Mouse (Mus musculus) kidney, adult 2 months (tissue): ENCODE results near the gene Cnr2. TPM values are rescaled to one million over a fixed set of nuclear protein-coding genes. Genes with fewer than 3 reads are reported as not detected.

Experiments
- DNase-seq: peaks from one replicate; pipeline ENCODE4 v3.0.0; 2021
- H3K27ac ChIP-seq: fragments of 200-500 bp; 2 replicates; pipeline ENCODE4 v1.5.1; 2012; ENCODE audit warnings: low read depth, low read length, control low read depth, inconsistent platforms; ENCODE audit not compliant: insufficient read depth
- H3K27me3 ChIP-seq: fragments of 200-500 bp; replicated peaks from 2 replicates; pipeline ENCODE4 v1.6.1; 2012; ENCODE audit warnings: mild to moderate bottlenecking, moderate library complexity, low read length, inconsistent platforms; ENCODE audit not compliant: control insufficient read depth, insufficient read depth
- H3K36me3 ChIP-seq: fragments of 200-500 bp; 2 replicates; pipeline ENCODE4 v1.6.1; 2012; ENCODE audit warnings: mild to moderate bottlenecking, moderate library complexity, low read length, inconsistent platforms; ENCODE audit not compliant: control insufficient read depth, insufficient read depth
- H3K4me1 ChIP-seq: fragments of 200-500 bp; 2 replicates; pipeline ENCODE4 v1.6.1; 2011; ENCODE audit warnings: low read length; ENCODE audit not compliant: control insufficient read depth, insufficient read depth
- H3K4me3 ChIP-seq: fragments of 200-500 bp; 2 replicates; pipeline ENCODE4 v1.5.1; 2011; ENCODE audit warnings: mild to moderate bottlenecking, low read depth, low read length, control low read depth; ENCODE audit not compliant: insufficient read depth
- CTCF ChIP-seq: fragments of 200-500 bp; conservative IDR thresholded peaks from 2 replicates; pipeline ENCODE4 v1.5.1; 2011; ENCODE audit warnings: low read depth, mild to moderate bottlenecking, control low read depth, low read length, moderate library complexity, mixed read lengths; ENCODE audit not compliant: insufficient read depth, insufficient read length
- POLR2A ChIP-seq: fragments of 200-500 bp; IDR thresholded peaks from one replicate; pipeline ENCODE4 v1.6.1; 2011; ENCODE audit warnings: low read depth, low read length, control low read depth
- WGBS: fragments of 180-500 bp; shearing (Covaris S2); methylation state at CpG from one replicate; pipeline ENCODE4 v1.1.7; 2018; 5-methylcytosine and 5-hydroxymethylcytosine counted together
- polyA plus RNA-seq: library from polyadenylated mRNA; depleted of rRNA; stranded (reverse); fragments of >200 nt; gene quantifications from 2 replicates; pipeline ENCODE4 v1.2.3, GENCODE M21; 2012

Gene Cnr2
- polyA plus RNA-seq, 1 experiment, result 4.1 TPM

- TF ChIP-seq CTCF (no peak), POLR2A (no peak)
Measured at GRCm38 (mm10) chr4:135949475-135949874, 54.3 kb downstream of the Cnr2 start.

DNA sequence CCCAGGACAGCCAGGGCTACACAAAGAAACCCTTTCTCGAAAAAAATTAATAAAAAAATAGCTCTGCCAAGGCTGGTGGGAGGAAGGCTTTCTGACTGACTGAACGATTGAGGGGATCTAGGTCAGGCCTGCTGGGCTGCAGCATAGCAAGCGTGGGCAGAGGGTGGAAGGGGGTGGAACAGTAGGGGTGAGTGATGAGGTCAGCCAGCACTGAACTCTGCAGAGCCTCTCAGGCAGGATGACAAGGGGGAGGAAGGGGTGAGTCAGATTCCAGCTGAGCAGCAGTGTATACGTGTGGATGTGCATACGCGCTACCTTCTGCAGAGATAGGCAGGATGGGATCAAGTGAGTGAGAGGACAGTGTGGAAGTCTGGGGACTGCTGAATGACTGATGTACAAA is 54.7 kb downstream of the Cnr2 start:
- H3K36me3 ChIP-seq, result no peaks in the 10 kb centered on the region
- no peak overlapping the region for H3K27ac ChIP-seq
- no peaks in the 10 kb centered on the region for H3K27me3 ChIP-seq
- peaks cover 21% of the 10 kb centered on the region for H3K4me1 ChIP-seq
- DNase-seq, result peak; percentile 36
- no peak overlapping the region for H3K4me3 ChIP-seq
- 34% methylated on average over 6 of the region's 6 CpGs for WGBS
- TF ChIP-seq CTCF, result no peak
- no peak for TF ChIP-seq POLR2A

More at GRCm38 (mm10) chr4:135949475-135949874, 54.3 kb downstream of the Cnr2 start:
- H3K27ac ChIP-seq, result no peak overlapping the region
- H3K27me3 ChIP-seq, result no peaks in the 10 kb centered on the region
- no peaks in the 10 kb centered on the region for H3K36me3 ChIP-seq
- no peak overlapping the region for H3K4me3 ChIP-seq
- H3K4me1 ChIP-seq, result peaks cover 21% of the 10 kb centered on the region
- 64% methylated on average over 10 of the region's 10 CpGs for WGBS
- peak; percentile 66 for DNase-seq

GRCm38 (mm10) chr4:135950365-135950764 is 55.2 kb downstream of the Cnr2 start:
- TF ChIP-seq CTCF (no peak), POLR2A (no peak)
- no peak overlapping the region for H3K4me3 ChIP-seq
- H3K27ac ChIP-seq, result no peak overlapping the region
- peaks cover 21% of the 10 kb centered on the region for H3K4me1 ChIP-seq
- no peak for DNase-seq
- 46% methylated on average over 6 of the region's 6 CpGs for WGBS
- H3K27me3 ChIP-seq, result no peaks in the 10 kb centered on the region
- no peaks in the 10 kb centered on the region for H3K36me3 ChIP-seq

DNA sequence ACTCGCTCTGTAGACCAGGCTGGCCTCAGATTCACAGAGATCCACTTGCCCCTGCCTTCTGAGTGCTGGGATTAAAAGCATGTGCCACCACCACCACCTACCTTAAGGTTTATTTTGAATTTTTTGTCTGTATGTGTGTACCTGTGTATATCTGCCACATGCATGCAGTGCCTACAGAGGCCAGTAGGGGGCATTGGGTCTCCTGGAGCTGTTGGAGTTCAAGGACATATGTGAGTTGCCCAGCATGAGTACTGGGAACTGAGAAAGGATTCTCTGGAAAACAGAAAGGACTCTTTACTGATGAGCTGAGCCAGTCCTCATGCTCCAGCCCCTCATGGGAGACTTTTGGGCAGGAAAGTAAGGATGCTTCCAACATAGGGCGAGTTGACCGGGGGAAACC is 56.3 kb downstream of the Cnr2 start:
- TF ChIP-seq CTCF (peak; percentile 26; the same call in 1 of the 2 replicates), POLR2A (no peak)
- H3K27me3 ChIP-seq, result no peaks in the 10 kb centered on the region
- 94% methylated on average over 3 of the region's 3 CpGs for WGBS
- no peak overlapping the region for H3K4me3 ChIP-seq
- H3K4me1 ChIP-seq, result peaks cover 16% of the 10 kb centered on the region
- H3K27ac ChIP-seq, result no peak overlapping the region
- no peak for DNase-seq
- H3K36me3 ChIP-seq, result no peaks in the 10 kb centered on the region

DNA sequence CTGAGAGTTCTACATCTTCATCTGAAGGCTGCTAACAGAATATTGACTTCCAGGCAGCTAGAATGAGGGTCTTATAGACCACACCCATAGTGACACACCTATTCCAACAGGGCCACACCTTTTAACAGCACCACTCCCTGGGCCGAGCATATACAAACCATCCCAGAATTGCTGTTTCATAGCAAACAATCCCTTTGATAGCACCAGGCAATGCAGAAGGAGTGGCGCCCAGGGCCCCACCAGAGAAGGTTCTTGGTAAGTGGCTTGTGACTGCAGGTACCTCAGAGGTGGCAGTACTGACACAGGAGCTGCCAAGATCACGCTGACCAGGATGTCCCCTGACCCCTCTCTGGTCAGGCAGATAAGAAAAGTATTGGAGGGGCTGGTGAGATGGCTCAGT is 58.0 kb downstream of the Cnr2 start:
- no peak for DNase-seq
- TF ChIP-seq POLR2A, result no peak
- TF ChIP-seq CTCF, result no peak
- Histone ChIP-seq H3K4me1 (peaks cover 15% of the 10 kb centered on the region), H3K27ac (no peak overlapping the region), H3K36me3 (no peaks in the 10 kb centered on the region), H3K27me3 (no peaks in the 10 kb centered on the region), H3K4me3 (no peak overlapping the region)
- 87% methylated on average over 3 of the region's 3 CpGs for WGBS

GRCm38 (mm10) chr4:135954241-135954640 is 59.0 kb downstream of the Cnr2 start:
- DNase-seq, result peak; percentile 76
- WGBS, result 12% methylated on average over 2 of the region's 2 CpGs

GRCm38 (mm10) chr4:135955886-135956285 is 60.7 kb downstream of the Cnr2 start:
- Histone ChIP-seq H3K4me1 (peaks cover 9% of the 10 kb centered on the region; the same call in 1 of the 2 replicates), H3K36me3 (no peaks in the 10 kb centered on the region), H3K4me3 (no peak overlapping the region), H3K27me3 (no peaks in the 10 kb centered on the region), H3K27ac (no peak overlapping the region)
- 76% methylated on average over 9 of the region's 9 CpGs for WGBS
- DNase-seq, result no peak
- TF ChIP-seq POLR2A, result no peak
- TF ChIP-seq CTCF, result no peak

More at GRCm38 (mm10) chr4:135954241-135954640, 59.0 kb downstream of the Cnr2 start:
- no peak overlapping the region for H3K4me3 ChIP-seq
- TF ChIP-seq POLR2A (no peak), CTCF (peak; percentile 97)
- no peak overlapping the region for H3K27ac ChIP-seq
- H3K27me3 ChIP-seq, result no peaks in the 10 kb centered on the region
- peaks cover 13% of the 10 kb centered on the region for H3K4me1 ChIP-seq
- H3K36me3 ChIP-seq, result no peaks in the 10 kb centered on the region

DNA sequence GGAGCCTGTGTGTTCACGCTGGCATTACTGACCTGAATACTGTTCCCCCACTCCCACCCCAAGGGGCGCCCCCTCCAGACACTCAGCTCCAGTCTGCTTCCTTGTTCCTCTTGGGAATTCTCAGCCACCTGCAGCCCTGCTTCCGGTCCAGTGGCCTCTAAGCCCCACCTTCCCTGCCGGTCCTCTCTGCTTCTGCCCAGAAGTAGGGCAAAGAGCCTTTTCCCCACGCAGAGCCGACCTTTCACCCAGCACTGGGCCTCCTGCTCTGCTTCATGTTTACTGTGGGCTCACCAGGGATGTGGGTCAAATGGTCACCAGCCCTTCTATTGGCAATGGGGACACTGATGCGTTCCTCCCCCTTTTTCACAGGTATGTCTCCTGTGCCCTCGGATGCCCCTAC is 63.2 kb downstream of the Cnr2 start:
- no peak for TF ChIP-seq CTCF
- TF ChIP-seq POLR2A, result no peak
- H3K27me3 ChIP-seq, result no peaks in the 10 kb centered on the region
- H3K27ac ChIP-seq, result peak overlapping the region; percentile 70
- H3K4me3 ChIP-seq, result no peak overlapping the region
- H3K36me3 ChIP-seq, result no peaks in the 10 kb centered on the region
- H3K4me1 ChIP-seq, result peaks cover 12% of the 10 kb centered on the region; the same call in 1 of the 2 replicates
- peak; percentile 91 for DNase-seq
- 38% methylated on average over 8 of the region's 8 CpGs for WGBS
